Mouse (Mus musculus): Measurements from ENCODE around the gene Dnmt3c. TPM values are rescaled to one million over a fixed set of nuclear protein-coding genes. Genes with fewer than 3 reads are reported as not detected.
A peak's percentile ranks its signal among the peaks of the same experiment; 100 is the strongest.
"Not testable (repeated sequence)": the region's sequence is repeated elsewhere in the genome, so short reads cannot be mapped to it uniquely, and the experiment has no call there.

Dnmt3c gene
- total RNA-seq (2022) = not detected

GRCm38 (mm10) chr2:153696352-153696751 lies at the start of gene Dnmt3c:
Gene Dnmt3c (plus strand): TSS chr2:153696652.
- DNase-seq (ENCODE audit: low spot score in 2 of 2) = no peak

GRCm38 (mm10) chr2:153648773-153649297 lies 47.6 kb upstream of the Dnmt3c start:
- DNase-seq (ENCODE audit: low spot score in 2 of 2) = no peak

- peak in 1 of 2 experiments; percentile 20 for DNase-seq (ENCODE audit: low spot score in 2 of 2)
Observed at GRCm38 (mm10) chr2:153649298-153650013, 47.0 kb upstream of the Dnmt3c start, which contains the start of gene Dnmt3b. Gene Dnmt3b (plus strand): TSS chr2:153649450.

GRCm38 (mm10) chr2:153650014-153650687 lies 46.3 kb upstream of the Dnmt3c start:
- DNase-seq (ENCODE audit: low spot score in 2 of 2) = no peak

- DNase-seq (ENCODE audit: low spot score in 2 of 2) = no peak
Observed at GRCm38 (mm10) chr2:153651681-153652080, 44.8 kb upstream of the Dnmt3c start.

- not testable (repeated sequence) for DNase-seq (ENCODE audit: low spot score in 2 of 2)
Observed at GRCm38 (mm10) chr2:153657659-153658058, 38.8 kb upstream of the Dnmt3c start.

GRCm38 (mm10) chr2:153660616-153661015 lies 35.8 kb upstream of the Dnmt3c start:
- no peak for DNase-seq (ENCODE audit: low spot score in 2 of 2)

GRCm38 (mm10) chr2:153665401-153665800 lies 31.1 kb upstream of the Dnmt3c start:
- DNase-seq (ENCODE audit: low spot score in 2 of 2) = no peak

- peak in 1 of 2 experiments; percentile 22 for DNase-seq (ENCODE audit: low spot score in 2 of 2)
Observed at GRCm38 (mm10) chr2:153668754-153669376, 27.6 kb upstream of the Dnmt3c start.

- DNase-seq (ENCODE audit: low spot score in 2 of 2) = no peak
Observed at GRCm38 (mm10) chr2:153670111-153670510, 26.3 kb upstream of the Dnmt3c start.

- no peak for DNase-seq (ENCODE audit: low spot score in 2 of 2)
Observed at GRCm38 (mm10) chr2:153672619-153673018, 23.8 kb upstream of the Dnmt3c start.

- not testable (repeated sequence) for DNase-seq (ENCODE audit: low spot score in 2 of 2)
Observed at GRCm38 (mm10) chr2:153675364-153675763, 21.1 kb upstream of the Dnmt3c start.

- no peak for DNase-seq (ENCODE audit: low spot score in 2 of 2)
Observed at GRCm38 (mm10) chr2:153676944-153677343, 19.5 kb upstream of the Dnmt3c start.

GRCm38 (mm10) chr2:153677550-153677949 lies 18.9 kb upstream of the Dnmt3c start:
- DNase-seq (ENCODE audit: low spot score in 2 of 2) = no peak

- peak in 1 of 2 experiments; percentile 54 for DNase-seq (ENCODE audit: low spot score in 2 of 2)
Observed at GRCm38 (mm10) chr2:153679959-153680358, 16.5 kb upstream of the Dnmt3c start.

GRCm38 (mm10) chr2:153693413-153693812 lies 3.0 kb upstream of the Dnmt3c start:
- not testable (repeated sequence) for DNase-seq (ENCODE audit: low spot score in 2 of 2)

GRCm38 (mm10) chr2:153694462-153695085 lies 1.9 kb upstream of the Dnmt3c start:
- DNase-seq (ENCODE audit: low spot score in 2 of 2) = peak in 1 of 2 experiments; percentile 17

GRCm38 (mm10) chr2:153703389-153703788 lies 6.9 kb downstream of the Dnmt3c start:
- no peak for DNase-seq (ENCODE audit: low spot score in 2 of 2)

GRCm38 (mm10) chr2:153710701-153711330 lies 14.4 kb downstream of the Dnmt3c start:
- no peak for DNase-seq (ENCODE audit: low spot score in 2 of 2)

- peak in 1 of 2 experiments; percentile 27 for DNase-seq (ENCODE audit: low spot score in 2 of 2)
Observed at GRCm38 (mm10) chr2:153712646-153713091, 16.2 kb downstream of the Dnmt3c start.

GRCm38 (mm10) chr2:153713227-153713626 lies 16.8 kb downstream of the Dnmt3c start:
- DNase-seq (ENCODE audit: low spot score in 2 of 2) = peak; percentile 22 to 69
